Mouse (Mus musculus) ES-Bruce4 (cell line): Measurements from ENCODE around the gene Gpnmb. TPM values are rescaled to one million over a fixed set of nuclear protein-coding genes. Genes with fewer than 3 reads are reported as not detected.

Source experiments
- H3K27ac ChIP-seq: 2 replicates; pipeline ENCODE4 v1.5.1; 2012; ENCODE audit warnings: low read length, inconsistent platforms; ENCODE audit not compliant: insufficient read depth
- H3K27me3 ChIP-seq: 2 replicates; pipeline ENCODE4 v1.6.1; 2012; ENCODE audit warnings: mild to moderate bottlenecking, low read length, inconsistent platforms; ENCODE audit not compliant: control insufficient read depth, poor library complexity, insufficient read depth, severe bottlenecking
- H3K36me3 ChIP-seq: 2 replicates; pipeline ENCODE4 v1.6.1; 2012; ENCODE audit warnings: inconsistent platforms, mild to moderate bottlenecking, low read length, moderate library complexity; ENCODE audit not compliant: control insufficient read depth, poor library complexity, insufficient read depth, severe bottlenecking
- H3K4me1 ChIP-seq: one replicate; pipeline ENCODE4 v1.8.1; 2011; ENCODE audit warnings: low read length; ENCODE audit not compliant: control insufficient read depth, insufficient read depth
- H3K4me3 ChIP-seq: 2 replicates; pipeline ENCODE4 v1.5.1; 2011; ENCODE audit warnings: low read depth, mild to moderate bottlenecking, low read length
- H3K9ac ChIP-seq: 2 replicates; pipeline ENCODE4 v1.6.1; 2012; ENCODE audit warnings: low read depth, mild to moderate bottlenecking, inconsistent platforms; ENCODE audit not compliant: poor library complexity, severe bottlenecking
- H3K9me3 ChIP-seq: replicated peaks from 2 replicates; pipeline ENCODE4 v1.6.1; 2012; ENCODE audit warnings: mild to moderate bottlenecking, low read length, inconsistent platforms; ENCODE audit not compliant: control insufficient read depth, poor library complexity, insufficient read depth, severe bottlenecking
- CTCF ChIP-seq: IDR thresholded peaks from one replicate; pipeline ENCODE4 v1.8.1; 2011; ENCODE audit warnings: low read depth, low read length
- EP300 ChIP-seq: IDR thresholded peaks from 2 replicates; pipeline ENCODE4 v1.6.1; 2011; ENCODE audit warnings: low read depth, low read length; ENCODE audit not compliant: insufficient read depth
- POLR2A ChIP-seq: IDR thresholded peaks from one replicate; pipeline ENCODE4 v1.8.1; 2011; ENCODE audit warnings: low read length; ENCODE audit not compliant: insufficient read depth
- polyA plus RNA-seq: library from polyadenylated mRNA; stranded (reverse); fragments of >200 nt; gene quantifications from 2 replicates; pipeline ENCODE4 v1.2.4, GENCODE M21; 2011; ENCODE audit warnings: low read depth; ENCODE audit not compliant: missing spikeins, insufficient read depth, insufficient read length

Gene Gpnmb
- polyA plus RNA-seq, 1 experiment = 2.5 TPM

- TF ChIP-seq CTCF (no peak), POLR2A (no peak), EP300 (no peak)
- H3K36me3 ChIP-seq = peaks cover 5% of the 10 kb centered on the region; the same call in 1 of the 2 replicates
Observed at GRCm38 (mm10) chr6:49119462-49120135, 83.3 kb downstream of the Gpnmb start.

GRCm38 (mm10) chr6:49120370-49120769 lies 84.0 kb downstream of the Gpnmb start:
- TF ChIP-seq POLR2A (no peak), EP300 (no peak), CTCF (no peak)
- Histone ChIP-seq H3K27me3 (no peaks in the 10 kb centered on the region), H3K36me3 (peaks cover 5% of the 10 kb centered on the region; the same call in 1 of the 2 replicates), H3K9ac (no peak overlapping the region), H3K9me3 (no peaks in the 10 kb centered on the region), H3K4me3 (no peak overlapping the region), H3K4me1 (no peaks in the 10 kb centered on the region), H3K27ac (no peak overlapping the region)

More at GRCm38 (mm10) chr6:49119462-49120135, 83.3 kb downstream of the Gpnmb start:
- Histone ChIP-seq H3K4me3 (no peak overlapping the region), H3K4me1 (no peaks in the 10 kb centered on the region), H3K9ac (no peak overlapping the region), H3K9me3 (no peaks in the 10 kb centered on the region), H3K27me3 (no peaks in the 10 kb centered on the region), H3K27ac (no peak overlapping the region)

Other genes with a start within 250 kb of the Gpnmb start
- gene Tmem176a, start 195.6 kb upstream of the Gpnmb start, polyA plus RNA-seq = 13.5 and 15.5 TPM in 2 replicates
- gene Tmem176b, start 195.1 kb upstream of the Gpnmb start, polyA plus RNA-seq = 7.1 and 7.2 TPM in 2 replicates
- 0.24 and 0.30 TPM in 2 replicates for gene Aoc1, start 163.7 kb upstream of the Gpnmb start, polyA plus RNA-seq
- not detected in 2 replicates for gene 1600015I10Rik, start 106.7 kb upstream of the Gpnmb start, polyA plus RNA-seq
- not detected in 2 replicates for gene Doxl2, start 61.6 kb upstream of the Gpnmb start, polyA plus RNA-seq
- gene Svs1, start 49.7 kb upstream of the Gpnmb start, polyA plus RNA-seq = not detected in 2 replicates
- 26.8 and 37.2 TPM in 2 replicates for gene Malsu1, start 37.2 kb downstream of the Gpnmb start, polyA plus RNA-seq
- gene Igf2bp3, start 178.4 kb downstream of the Gpnmb start, polyA plus RNA-seq = 78.2 and 85.8 TPM in 2 replicates
- gene Tra2a, start 227.5 kb downstream of the Gpnmb start, polyA plus RNA-seq = 312 and 328 TPM in 2 replicates